Mouse (Mus musculus): ENCODE measurements around the gene Ccdc163.
"Not testable (repeated sequence)": the region's sequence is repeated elsewhere in the genome, so short reads cannot be mapped to it uniquely, and the experiment has no call there.

Gene Ccdc163

GRCm38 (mm10) chr4:116708201-116708764 is at the start of gene Ccdc163, which contains the start of gene Mmachc:
Gene Ccdc163, plus strand, starts transcription at chr4:116708509.
Gene Mmachc, minus strand, starts transcription at chr4:116708406.
- peak; percentile 85 for DNase-seq

GRCm38 (mm10) chr4:116659474-116659873 is 48.8 kb upstream of the Ccdc163 start:
- DNase-seq: no peak

GRCm38 (mm10) chr4:116659916-116660315 is 48.4 kb upstream of the Ccdc163 start:
- DNase-seq: not testable (repeated sequence)

GRCm38 (mm10) chr4:116660829-116661228 is 47.5 kb upstream of the Ccdc163 start:
- DNase-seq: no peak

GRCm38 (mm10) chr4:116661998-116662397 is 46.3 kb upstream of the Ccdc163 start:
- no peak for DNase-seq

- DNase-seq: no peak
Observed at GRCm38 (mm10) chr4:116666625-116667024, 41.7 kb upstream of the Ccdc163 start.

GRCm38 (mm10) chr4:116668145-116668544 is 40.2 kb upstream of the Ccdc163 start:
- DNase-seq: no peak

GRCm38 (mm10) chr4:116669291-116669690 is 39.0 kb upstream of the Ccdc163 start:
- no peak for DNase-seq

- DNase-seq: no peak
Observed at GRCm38 (mm10) chr4:116672785-116673184, 35.5 kb upstream of the Ccdc163 start.

GRCm38 (mm10) chr4:116674761-116675160 is 33.5 kb upstream of the Ccdc163 start:
- not testable (repeated sequence) for DNase-seq

GRCm38 (mm10) chr4:116676027-116676426 is 32.3 kb upstream of the Ccdc163 start:
- DNase-seq: no peak

- no peak for DNase-seq
Observed at GRCm38 (mm10) chr4:116677808-116678207, 30.5 kb upstream of the Ccdc163 start.

- no peak for DNase-seq
Observed at GRCm38 (mm10) chr4:116679141-116679540, 29.2 kb upstream of the Ccdc163 start.

GRCm38 (mm10) chr4:116680521-116680920 is 27.8 kb upstream of the Ccdc163 start:
- DNase-seq: not testable (repeated sequence)

- no peak for DNase-seq
Observed at GRCm38 (mm10) chr4:116683957-116684356, 24.4 kb upstream of the Ccdc163 start.

GRCm38 (mm10) chr4:116684665-116685064 is 23.6 kb upstream of the Ccdc163 start:
- DNase-seq: no peak

- DNase-seq: peak; percentile 91
Observed at GRCm38 (mm10) chr4:116685402-116686061, 22.8 kb upstream of the Ccdc163 start, which contains the start of gene Prdx1. Gene Prdx1, plus strand, starts transcription at chr4:116685544.

GRCm38 (mm10) chr4:116687041-116687440 is 21.3 kb upstream of the Ccdc163 start:
- no peak for DNase-seq

- no peak for DNase-seq
Observed at GRCm38 (mm10) chr4:116689309-116689876, 18.9 kb upstream of the Ccdc163 start.

- no peak for DNase-seq
Observed at GRCm38 (mm10) chr4:116692146-116692545, 16.2 kb upstream of the Ccdc163 start.

- no peak for DNase-seq
Observed at GRCm38 (mm10) chr4:116693785-116694184, 14.5 kb upstream of the Ccdc163 start.

GRCm38 (mm10) chr4:116698693-116699342 is 9.5 kb upstream of the Ccdc163 start:
- DNase-seq: no peak

GRCm38 (mm10) chr4:116700964-116701363 is 7.3 kb upstream of the Ccdc163 start:
- DNase-seq: no peak

- peak; percentile 71 for DNase-seq
Observed at GRCm38 (mm10) chr4:116703804-116704203, 4.5 kb upstream of the Ccdc163 start.
